Mouse (Mus musculus): ENCODE measurements around the gene Sbk2.

- TF ChIP-seq MAZ (IDR thresholded peaks at IDR 0.05; ENCODE audit: low read depth, low read length) (no peak), CTCF (conservative IDR thresholded peaks at IDR 0.05 in 1 of 2, IDR thresholded peaks at IDR 0.05 in 1 of 2; ENCODE audit: low read depth in 2 of 2, low read length in 2 of 2) (no peak), JUND (conservative IDR thresholded peaks at IDR 0.05; ENCODE audit: low read depth, low read length) (no peak)
These were observed 10.3 kb downstream of the Sbk2 start for GRCm38 (mm10) chr7:4953815-4954445.
